Mouse (Mus musculus) hindbrain, embryonic 13.5 days (tissue): Measurements from ENCODE around the gene Camkk1. TPM values are rescaled to one million over a fixed set of nuclear protein-coding genes. Genes with fewer than 3 reads are reported as not detected.

ENCODE experiments used
- ATAC-seq: fragments of 200-750 bp; cut with Nextera tagmentation; 2 replicates; pipeline ENCODE4 v1.8.0; 2017; ENCODE audit warnings: moderate TSS enrichment; ENCODE audit not compliant: low FRiP score
- H3K27ac ChIP-seq: fragments of 300-500 bp; sonication (generic); 2 replicates; pipeline ENCODE4 v1.5.1; 2015; ENCODE audit warnings: inconsistent platforms, mild to moderate bottlenecking, moderate library complexity
- H3K27me3 ChIP-seq: fragments of 300-500 bp; sonication (generic); 2 replicates; pipeline ENCODE4 v1.6.1; 2015; ENCODE audit warnings: mild to moderate bottlenecking, inconsistent platforms
- H3K36me3 ChIP-seq: fragments of 300-500 bp; sonication (generic); 2 replicates; pipeline ENCODE4 v1.6.1; 2015; ENCODE audit warnings: mild to moderate bottlenecking, inconsistent platforms
- H3K4me1 ChIP-seq: fragments of 300-500 bp; sonication (generic); replicated peaks from 2 replicates; pipeline ENCODE4 v1.6.1; 2015; ENCODE audit warnings: inconsistent platforms
- H3K4me2 ChIP-seq: fragments of 300-500 bp; sonication (generic); 2 replicates; pipeline ENCODE4 v1.6.1; 2015; ENCODE audit warnings: inconsistent platforms, mild to moderate bottlenecking, moderate library complexity
- H3K4me3 ChIP-seq: fragments of 300-500 bp; sonication (generic); 2 replicates; pipeline ENCODE4 v1.5.1; 2015; ENCODE audit warnings: mild to moderate bottlenecking, inconsistent platforms
- H3K9ac ChIP-seq: fragments of 300-500 bp; sonication (generic); 2 replicates; pipeline ENCODE4 v1.6.1; 2015; ENCODE audit warnings: mild to moderate bottlenecking, inconsistent platforms
- H3K9me3 ChIP-seq: fragments of 300-500 bp; sonication (generic); 2 replicates; pipeline ENCODE4 v1.6.1; 2016; ENCODE audit warnings: inconsistent platforms
- WGBS: fragments of 180-500 bp; shearing (Covaris S2); methylation state at CpG from one replicate; pipeline ENCODE4 v1.1.7; 2015; 5-methylcytosine and 5-hydroxymethylcytosine counted together
- polyA plus RNA-seq: library from polyadenylated mRNA; unstranded; fragments of >200 nt; fragmentation: Nextera tagmentation; extraction: Ambion mirVana; gene quantifications from 2 replicates; pipeline ENCODE4 v1.2.1, GENCODE M21; 2015

Camkk1 gene
- polyA plus RNA-seq, 1 experiment from 2014 or later = 23.1 TPM

- no peak for ATAC-seq
- Histone ChIP-seq H3K27ac (no peak overlapping the region), H3K36me3 (no peaks in the 10 kb centered on the region), H3K4me1 (peaks cover 38% of the 10 kb centered on the region), H3K4me2 (no peak overlapping the region), H3K4me3 (no peak overlapping the region), H3K9ac (0 out of 2 replicates have a peak overlapping the region, but pooled peaks have one; percentile 20), H3K9me3 (no peaks in the 10 kb centered on the region), H3K27me3 (peaks cover 31% of the 10 kb centered on the region)
- 77% methylated on average over 6 of the region's 6 CpGs for WGBS
Measured at GRCm38 (mm10) chr11:73016103-73016420, 2.7 kb upstream of the Camkk1 start.

DNA sequence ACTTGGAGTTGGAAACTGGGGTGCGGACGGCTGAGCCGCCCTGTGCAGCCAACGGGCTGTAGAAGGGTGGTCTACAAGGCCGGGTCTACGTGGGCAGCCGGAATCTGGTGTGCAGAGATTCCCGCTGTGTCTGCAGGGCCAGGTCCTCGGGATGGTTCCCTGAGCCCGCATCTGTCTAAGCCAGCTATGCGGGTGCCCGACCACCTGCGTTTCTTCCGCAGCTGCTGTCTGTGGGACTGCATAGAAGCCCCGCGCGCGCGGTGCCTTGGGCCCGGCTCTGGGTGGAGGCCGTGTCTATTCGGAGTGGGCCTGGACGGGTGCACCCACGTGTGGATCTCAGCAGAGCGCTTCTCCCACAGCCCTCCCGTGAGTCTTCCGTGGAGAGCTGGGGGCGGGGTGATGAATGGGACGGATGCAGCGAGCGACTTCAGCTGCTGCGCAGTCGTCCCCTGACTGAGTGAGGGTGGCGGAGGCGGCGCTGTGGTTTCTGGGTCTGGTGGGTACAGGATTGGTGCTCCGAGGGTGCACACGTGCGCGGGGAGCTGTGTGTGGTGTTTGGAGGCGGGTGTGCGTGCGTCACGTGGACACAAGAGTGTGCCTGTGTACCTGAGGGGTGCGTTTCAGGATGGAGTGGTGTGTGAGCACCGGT is 463 bp downstream of the Camkk1 start:
- peak; percentile 77 for ATAC-seq
- Histone ChIP-seq H3K4me1 (peaks cover 51% of the 10 kb centered on the region), H3K9me3 (no peaks in the 10 kb centered on the region), H3K4me3 (peak overlapping the region; percentile 75), H3K27ac (peak overlapping the region; percentile 86), H3K27me3 (peaks cover 38% of the 10 kb centered on the region), H3K9ac (peak overlapping the region; percentile 82), H3K36me3 (no peaks in the 10 kb centered on the region), H3K4me2 (peak overlapping the region; percentile 93)
- under 1% methylated on average over 44 of the region's 46 CpGs for WGBS

- Histone ChIP-seq H3K9me3 (no peaks in the 10 kb centered on the region), H3K27ac (no peak overlapping the region), H3K9ac (peak overlapping the region; percentile 24; the same call in 1 of the 2 replicates), H3K27me3 (peaks cover 38% of the 10 kb centered on the region), H3K4me3 (no peak overlapping the region), H3K36me3 (peaks cover 5% of the 10 kb centered on the region; the same call in 1 of the 2 replicates), H3K4me1 (peaks cover 38% of the 10 kb centered on the region), H3K4me2 (no peak overlapping the region)
- no peak for ATAC-seq
- WGBS = 59% methylated on average over 7 of the region's 7 CpGs
Measured at GRCm38 (mm10) chr11:73020953-73021800, 2.4 kb downstream of the Camkk1 start.

DNA sequence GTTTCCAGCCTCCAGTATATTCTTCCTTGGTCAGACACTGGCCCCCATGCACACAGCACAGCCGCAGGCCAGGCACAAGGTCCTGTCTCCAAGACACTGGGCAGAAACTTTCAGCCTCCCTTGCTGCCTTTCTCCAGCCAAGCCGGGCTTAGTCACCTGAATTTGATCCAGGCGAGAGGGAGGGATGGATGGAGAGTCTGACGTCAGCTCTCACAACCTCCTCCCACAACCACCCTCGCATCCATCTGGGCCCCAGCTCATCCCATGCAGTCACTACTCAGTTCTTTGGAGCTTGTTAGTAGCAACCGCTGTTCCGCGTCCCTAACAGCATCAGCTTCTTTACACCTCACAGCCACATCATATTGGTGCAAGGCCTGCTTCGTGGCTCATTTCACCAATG is 4.3 kb downstream of the Camkk1 start:
- H3K27me3 ChIP-seq = peaks cover 23% of the 10 kb centered on the region
- no peak overlapping the region for H3K9ac ChIP-seq
- no peak for ATAC-seq
- H3K36me3 ChIP-seq = peaks cover 16% of the 10 kb centered on the region
- H3K27ac ChIP-seq = no peak overlapping the region
- WGBS = 59% methylated on average over 9 of the region's 9 CpGs
- peaks cover 36% of the 10 kb centered on the region for H3K4me1 ChIP-seq
- no peak overlapping the region for H3K4me3 ChIP-seq
- H3K4me2 ChIP-seq = no peak overlapping the region
- no peaks in the 10 kb centered on the region for H3K9me3 ChIP-seq

DNA sequence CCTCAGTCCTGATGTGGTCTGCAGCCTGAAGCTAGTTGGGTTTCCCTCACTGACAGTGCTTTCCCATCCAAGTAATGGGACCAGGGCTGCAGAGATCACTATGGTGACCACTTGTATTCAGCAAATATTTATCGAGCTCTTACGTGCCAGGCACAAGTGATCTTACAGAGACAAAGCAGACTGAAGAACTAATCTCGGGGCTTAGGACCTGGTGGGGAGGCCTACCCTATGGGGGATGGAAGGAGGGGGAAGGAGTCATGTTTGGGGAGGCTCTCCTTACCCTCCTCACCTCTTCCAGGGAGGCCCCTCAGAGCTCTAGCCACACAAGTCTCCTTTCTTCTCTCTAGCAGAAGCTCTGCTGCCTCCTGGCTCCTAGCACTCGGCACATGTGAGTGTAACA is 5.0 kb downstream of the Camkk1 start:
- WGBS = 43% methylated on average over 4 of the region's 4 CpGs

DNA sequence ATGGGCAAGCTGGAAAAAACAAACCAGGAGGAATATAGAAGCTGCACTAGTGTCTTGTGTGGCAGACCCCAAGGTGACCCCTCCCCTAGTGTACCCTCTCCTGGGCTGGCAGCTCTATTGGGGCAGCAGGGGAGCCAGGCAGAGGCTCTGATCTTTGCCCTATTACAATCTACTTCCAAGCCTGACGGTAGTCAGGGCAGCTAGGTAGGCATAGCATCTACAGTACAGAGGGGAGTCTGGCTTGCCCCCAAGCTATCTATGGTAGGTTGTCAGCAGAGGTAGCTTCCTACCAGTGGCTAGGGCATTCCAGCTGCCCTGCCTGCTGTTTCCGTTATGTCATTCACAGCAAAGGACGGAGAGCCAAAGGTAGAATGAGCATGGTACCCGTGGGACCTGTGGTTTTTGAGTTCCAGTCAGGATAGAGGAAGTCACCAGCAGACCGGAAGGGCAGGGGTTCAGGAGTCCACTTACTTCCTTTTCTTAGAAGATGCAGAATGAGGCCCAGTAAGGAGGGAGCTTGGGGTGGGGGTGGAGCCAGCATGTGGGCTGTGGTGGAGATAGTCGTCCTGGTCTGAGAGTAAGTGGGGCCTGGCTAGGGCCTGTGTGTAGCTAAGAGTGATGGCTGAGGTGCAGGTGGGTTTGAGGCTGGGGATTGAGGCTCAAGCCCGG is 5.6 kb downstream of the Camkk1 start:
- Histone ChIP-seq H3K27ac (no peak overlapping the region), H3K27me3 (peaks cover 23% of the 10 kb centered on the region), H3K4me2 (no peak overlapping the region), H3K9ac (peak overlapping the region; percentile 29; the same call in 1 of the 2 replicates), H3K4me3 (no peak overlapping the region), H3K9me3 (no peaks in the 10 kb centered on the region), H3K4me1 (peaks cover 30% of the 10 kb centered on the region), H3K36me3 (peaks cover 26% of the 10 kb centered on the region)
- 64% methylated on average over 7 of the region's 7 CpGs for WGBS
- ATAC-seq = no peak

More for the DNA sequence above, 5.0 kb downstream of the Camkk1 start:
- Histone ChIP-seq H3K4me3 (no peak overlapping the region), H3K9ac (peak overlapping the region; percentile 29; the same call in 1 of the 2 replicates), H3K4me2 (no peak overlapping the region), H3K27ac (no peak overlapping the region), H3K4me1 (peaks cover 32% of the 10 kb centered on the region), H3K36me3 (peaks cover 21% of the 10 kb centered on the region), H3K27me3 (peaks cover 23% of the 10 kb centered on the region), H3K9me3 (no peaks in the 10 kb centered on the region)
- ATAC-seq = no peak

- Histone ChIP-seq H3K36me3 (peaks cover 26% of the 10 kb centered on the region), H3K4me2 (no peak overlapping the region), H3K4me3 (no peak overlapping the region), H3K27ac (no peak overlapping the region), H3K9ac (no peak overlapping the region), H3K9me3 (no peaks in the 10 kb centered on the region), H3K4me1 (peaks cover 19% of the 10 kb centered on the region), H3K27me3 (no peaks in the 10 kb centered on the region)
- WGBS = 58% methylated on average over 8 of the region's 8 CpGs
- ATAC-seq = no peak
Measured at GRCm38 (mm10) chr11:73026961-73027360, 8.2 kb downstream of the Camkk1 start.

DNA sequence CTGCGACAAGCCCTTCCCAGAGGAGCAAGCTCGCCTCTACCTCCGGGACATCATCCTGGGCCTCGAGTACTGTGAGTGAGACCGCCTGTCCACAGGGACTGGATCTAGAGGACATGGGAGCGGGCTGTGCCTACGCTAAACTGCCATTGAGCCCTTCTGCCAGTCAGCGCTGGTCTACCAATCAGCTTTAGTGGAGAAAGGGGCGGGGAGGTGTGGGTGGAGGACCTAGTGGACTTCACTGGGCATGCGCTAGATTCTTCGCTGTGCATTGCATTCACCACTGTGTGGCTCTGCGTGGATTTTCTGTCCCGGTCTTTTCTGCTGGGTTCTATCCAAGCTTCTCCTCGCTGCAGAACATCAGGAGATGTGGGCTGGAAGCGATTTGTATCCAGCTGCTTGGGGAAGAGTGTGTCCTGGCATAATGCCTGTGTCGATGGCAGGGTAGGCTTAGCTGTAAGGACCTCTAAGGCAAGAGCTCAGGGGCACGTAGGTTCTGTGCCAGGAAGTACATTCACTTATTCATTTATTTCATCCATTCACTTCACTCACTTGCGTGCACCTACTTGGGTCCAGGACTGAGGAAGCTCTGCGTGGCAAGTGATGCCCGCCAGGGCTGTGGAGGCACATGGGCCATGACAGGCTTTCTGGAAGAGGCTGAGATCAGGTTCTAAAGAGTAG is 12.2 kb downstream of the Camkk1 start:
- H3K36me3 ChIP-seq = peaks cover 34% of the 10 kb centered on the region
- peaks cover 11% of the 10 kb centered on the region for H3K4me1 ChIP-seq
- peak overlapping the region; percentile 35 for H3K4me3 ChIP-seq
- peak overlapping the region; percentile 62 for H3K4me2 ChIP-seq
- no peaks in the 10 kb centered on the region for H3K9me3 ChIP-seq
- H3K27ac ChIP-seq = peak overlapping the region; percentile 89
- peak; percentile 93 for ATAC-seq
- peak overlapping the region; percentile 69 for H3K9ac ChIP-seq
- 27% methylated on average over 20 of the region's 20 CpGs for WGBS
- no peaks in the 10 kb centered on the region for H3K27me3 ChIP-seq

DNA sequence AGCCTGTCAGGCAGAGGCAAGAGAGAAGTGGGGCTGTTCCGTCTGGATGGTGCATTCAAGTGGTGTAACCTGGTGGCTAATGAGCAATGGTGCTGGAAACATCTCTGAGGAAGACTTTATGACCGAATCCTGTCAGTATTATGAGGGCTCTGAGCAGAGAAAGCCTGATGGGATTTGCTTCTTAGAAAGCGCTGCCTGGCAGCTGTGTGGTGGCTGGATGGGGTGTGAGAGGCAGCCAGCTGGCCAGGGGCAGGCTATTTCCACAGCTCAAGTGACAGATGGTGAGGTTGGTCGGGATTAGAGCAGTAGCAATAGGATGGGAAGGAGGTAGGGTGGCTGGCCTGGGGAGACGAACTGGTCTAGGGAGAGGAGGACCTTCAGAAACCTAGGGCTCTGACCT is 12.7 kb downstream of the Camkk1 start:
- WGBS = 55% methylated on average over 5 of the region's 5 CpGs
- Histone ChIP-seq H3K36me3 (peaks cover 34% of the 10 kb centered on the region), H3K4me2 (peak overlapping the region; percentile 62; the same call in 1 of the 2 replicates), H3K9me3 (no peaks in the 10 kb centered on the region), H3K9ac (peak overlapping the region; percentile 69), H3K4me1 (peaks cover 11% of the 10 kb centered on the region), H3K4me3 (0 out of 2 replicates have a peak overlapping the region, but pooled peaks have one; percentile 35), H3K27me3 (no peaks in the 10 kb centered on the region), H3K27ac (peak overlapping the region; percentile 89)
- ATAC-seq = no peak

GRCm38 (mm10) chr11:73036077-73036476 is 17.3 kb downstream of the Camkk1 start:
- H3K4me3 ChIP-seq = no peak overlapping the region
- no peaks in the 10 kb centered on the region for H3K9me3 ChIP-seq
- peaks cover 16% of the 10 kb centered on the region for H3K4me1 ChIP-seq
- 75% methylated on average over 7 of the region's 7 CpGs for WGBS
- H3K36me3 ChIP-seq = peaks cover 48% of the 10 kb centered on the region
- no peak for ATAC-seq
- H3K9ac ChIP-seq = no peak overlapping the region
- H3K27ac ChIP-seq = no peak overlapping the region
- no peak overlapping the region for H3K4me2 ChIP-seq
- H3K27me3 ChIP-seq = no peaks in the 10 kb centered on the region

GRCm38 (mm10) chr11:73036889-73037288 is 18.1 kb downstream of the Camkk1 start:
- peaks cover 8% of the 10 kb centered on the region for H3K4me1 ChIP-seq
- H3K36me3 ChIP-seq = peaks cover 54% of the 10 kb centered on the region
- no peaks in the 10 kb centered on the region for H3K27me3 ChIP-seq
- H3K27ac ChIP-seq = no peak overlapping the region
- H3K4me2 ChIP-seq = no peak overlapping the region
- no peaks in the 10 kb centered on the region for H3K9me3 ChIP-seq
- H3K9ac ChIP-seq = no peak overlapping the region
- WGBS = 58% methylated on average over 6 of the region's 6 CpGs
- ATAC-seq = no peak
- no peak overlapping the region for H3K4me3 ChIP-seq

GRCm38 (mm10) chr11:73037691-73038090 is 18.9 kb downstream of the Camkk1 start:
- H3K4me1 ChIP-seq = peaks cover 7% of the 10 kb centered on the region
- no peak for ATAC-seq
- H3K9me3 ChIP-seq = no peaks in the 10 kb centered on the region
- no peak overlapping the region for H3K4me3 ChIP-seq
- H3K27me3 ChIP-seq = no peaks in the 10 kb centered on the region
- peaks cover 54% of the 10 kb centered on the region for H3K36me3 ChIP-seq
- H3K9ac ChIP-seq = no peak overlapping the region
- H3K4me2 ChIP-seq = no peak overlapping the region
- WGBS = 84% methylated on average over 3 of the region's 3 CpGs
- no peak overlapping the region for H3K27ac ChIP-seq
